Mouse (Mus musculus): Measurements from ENCODE around the gene Rundc3a. TPM values are rescaled to one million over a fixed set of nuclear protein-coding genes. Genes with fewer than 3 reads are reported as not detected.

The Rundc3a gene
- polyA plus RNA-seq, 1 experiment, result 53.7 TPM

GRCm38 (mm10) chr11:102411061-102411460 lies 17.9 kb downstream of the Rundc3a start:
- H3K4me1 ChIP-seq (ENCODE audit: control insufficient read depth, insufficient read depth, low read length), result peaks cover 13% of the 10 kb centered on the region
- H3K27ac ChIP-seq (ENCODE audit: control insufficient read depth, insufficient read depth, low read depth, low read length), result no peak overlapping the region; the same call in 1 of the 2 replicates
- H3K4me3 ChIP-seq (ENCODE audit: control insufficient read depth, low read depth, low read length), result no peak overlapping the region
- no peaks in the 10 kb centered on the region for H3K27me3 ChIP-seq (ENCODE audit: control insufficient read depth, insufficient read depth, low read length)
- TF ChIP-seq POLR2A (IDR thresholded peaks at IDR 0.05; ENCODE audit: control insufficient read depth, low read depth, low read length) (no peak), CTCF (IDR thresholded peaks at IDR 0.05; ENCODE audit: control insufficient read depth, insufficient read depth, insufficient replicate concordance, low read depth, low read length) (no peak)
- H3K36me3 ChIP-seq (ENCODE audit: control insufficient read depth, insufficient read depth, low read length), result no peaks in the 10 kb centered on the region

GRCm38 (mm10) chr11:102411704-102412103 lies 18.5 kb downstream of the Rundc3a start:
- H3K36me3 ChIP-seq (ENCODE audit: control insufficient read depth, insufficient read depth, low read length), result no peaks in the 10 kb centered on the region
- no peaks in the 10 kb centered on the region for H3K27me3 ChIP-seq (ENCODE audit: control insufficient read depth, insufficient read depth, low read length)
- no peak overlapping the region for H3K4me3 ChIP-seq (ENCODE audit: control insufficient read depth, low read depth, low read length)
- H3K27ac ChIP-seq (ENCODE audit: control insufficient read depth, insufficient read depth, low read depth, low read length), result peak overlapping the region; percentile 63
- TF ChIP-seq POLR2A (IDR thresholded peaks at IDR 0.05; ENCODE audit: control insufficient read depth, low read depth, low read length) (no peak), CTCF (IDR thresholded peaks at IDR 0.05; ENCODE audit: control insufficient read depth, insufficient read depth, insufficient replicate concordance, low read depth, low read length) (peak; percentile 79; the same call in 1 of the 2 replicates)
- H3K4me1 ChIP-seq (ENCODE audit: control insufficient read depth, insufficient read depth, low read length), result peaks cover 8% of the 10 kb centered on the region

- H3K36me3 ChIP-seq (ENCODE audit: control insufficient read depth, insufficient read depth, low read length), result no peaks in the 10 kb centered on the region
- no peak for TF ChIP-seq POLR2A (IDR thresholded peaks at IDR 0.05; ENCODE audit: control insufficient read depth, low read depth, low read length)
- no peak for TF ChIP-seq CTCF (IDR thresholded peaks at IDR 0.05; ENCODE audit: control insufficient read depth, insufficient read depth, insufficient replicate concordance, low read depth, low read length)
- H3K27ac ChIP-seq (ENCODE audit: control insufficient read depth, insufficient read depth, low read depth, low read length), result no peak overlapping the region
- no peaks in the 10 kb centered on the region for H3K27me3 ChIP-seq (ENCODE audit: control insufficient read depth, insufficient read depth, low read length)
- H3K4me1 ChIP-seq (ENCODE audit: control insufficient read depth, insufficient read depth, low read length), result peaks cover 8% of the 10 kb centered on the region
- no peak overlapping the region for H3K4me3 ChIP-seq (ENCODE audit: control insufficient read depth, low read depth, low read length)
Observed at GRCm38 (mm10) chr11:102413059-102413458, 19.9 kb downstream of the Rundc3a start.

GRCm38 (mm10) chr11:102415034-102415802 lies 22.0 kb downstream of the Rundc3a start:
- 0 out of 2 replicates have a peak, but pooled peaks cover 2% of the 10 kb centered on the region for H3K4me1 ChIP-seq (ENCODE audit: control insufficient read depth, insufficient read depth, low read length)
- H3K27ac ChIP-seq (ENCODE audit: control insufficient read depth, insufficient read depth, low read depth, low read length), result no peak overlapping the region
- TF ChIP-seq CTCF (IDR thresholded peaks at IDR 0.05; ENCODE audit: control insufficient read depth, insufficient read depth, insufficient replicate concordance, low read depth, low read length) (no peak), POLR2A (IDR thresholded peaks at IDR 0.05; ENCODE audit: control insufficient read depth, low read depth, low read length) (no peak)
- H3K27me3 ChIP-seq (ENCODE audit: control insufficient read depth, insufficient read depth, low read length), result no peaks in the 10 kb centered on the region
- H3K36me3 ChIP-seq (ENCODE audit: control insufficient read depth, insufficient read depth, low read length), result no peaks in the 10 kb centered on the region
- no peak overlapping the region for H3K4me3 ChIP-seq (ENCODE audit: control insufficient read depth, low read depth, low read length)

- TF ChIP-seq POLR2A (IDR thresholded peaks at IDR 0.05; ENCODE audit: control insufficient read depth, low read depth, low read length) (no peak), CTCF (IDR thresholded peaks at IDR 0.05; ENCODE audit: control insufficient read depth, insufficient read depth, insufficient replicate concordance, low read depth, low read length) (no peak)
- Histone ChIP-seq H3K27me3 (ENCODE audit: control insufficient read depth, insufficient read depth, low read length) (no peaks in the 10 kb centered on the region), H3K36me3 (ENCODE audit: control insufficient read depth, insufficient read depth, low read length) (no peaks in the 10 kb centered on the region), H3K4me1 (ENCODE audit: control insufficient read depth, insufficient read depth, low read length) (no peaks in the 10 kb centered on the region), H3K4me3 (ENCODE audit: control insufficient read depth, low read depth, low read length) (no peak overlapping the region), H3K27ac (ENCODE audit: control insufficient read depth, insufficient read depth, low read depth, low read length) (no peak overlapping the region)
Observed at GRCm38 (mm10) chr11:102417160-102417559, 24.0 kb downstream of the Rundc3a start.

GRCm38 (mm10) chr11:102418887-102419286 lies 25.7 kb downstream of the Rundc3a start:
- no peaks in the 10 kb centered on the region for H3K4me1 ChIP-seq (ENCODE audit: control insufficient read depth, insufficient read depth, low read length)
- TF ChIP-seq POLR2A (IDR thresholded peaks at IDR 0.05; ENCODE audit: control insufficient read depth, low read depth, low read length) (no peak), CTCF (IDR thresholded peaks at IDR 0.05; ENCODE audit: control insufficient read depth, insufficient read depth, insufficient replicate concordance, low read depth, low read length) (no peak)
- H3K36me3 ChIP-seq (ENCODE audit: control insufficient read depth, insufficient read depth, low read length), result no peaks in the 10 kb centered on the region
- no peaks in the 10 kb centered on the region for H3K27me3 ChIP-seq (ENCODE audit: control insufficient read depth, insufficient read depth, low read length)
- H3K27ac ChIP-seq (ENCODE audit: control insufficient read depth, insufficient read depth, low read depth, low read length), result no peak overlapping the region
- no peak overlapping the region for H3K4me3 ChIP-seq (ENCODE audit: control insufficient read depth, low read depth, low read length)

GRCm38 (mm10) chr11:102421559-102421958 lies 28.4 kb downstream of the Rundc3a start:
- Histone ChIP-seq H3K27ac (ENCODE audit: control insufficient read depth, insufficient read depth, low read depth, low read length) (no peak overlapping the region), H3K27me3 (ENCODE audit: control insufficient read depth, insufficient read depth, low read length) (no peaks in the 10 kb centered on the region), H3K4me3 (ENCODE audit: control insufficient read depth, low read depth, low read length) (no peak overlapping the region), H3K36me3 (ENCODE audit: control insufficient read depth, insufficient read depth, low read length) (no peaks in the 10 kb centered on the region), H3K4me1 (ENCODE audit: control insufficient read depth, insufficient read depth, low read length) (no peaks in the 10 kb centered on the region)
- TF ChIP-seq POLR2A (IDR thresholded peaks at IDR 0.05; ENCODE audit: control insufficient read depth, low read depth, low read length) (no peak), CTCF (IDR thresholded peaks at IDR 0.05; ENCODE audit: control insufficient read depth, insufficient read depth, insufficient replicate concordance, low read depth, low read length) (no peak)
